Mouse (Mus musculus): ENCODE measurements at regions not wholly inside any gene's neighbourhood (a gene's known extent, or its start where the extent isn't known, plus 50 kb on each side); places are given as distances from the start of the nearest gene placed in this dataset.

- TF ChIP-seq POLR2A (IDR thresholded peaks at IDR 0.05; ENCODE audit: insufficient read depth, low read length) = no peak
- no peak for TF ChIP-seq CTCF (IDR thresholded peaks at IDR 0.05; ENCODE audit: low read depth, low read length)
Observed at GRCm38 (mm10) chr2:75456272-75456671, 202.8 kb upstream of the Hnrnpa3 start.
